In the genomic region with DNA sequence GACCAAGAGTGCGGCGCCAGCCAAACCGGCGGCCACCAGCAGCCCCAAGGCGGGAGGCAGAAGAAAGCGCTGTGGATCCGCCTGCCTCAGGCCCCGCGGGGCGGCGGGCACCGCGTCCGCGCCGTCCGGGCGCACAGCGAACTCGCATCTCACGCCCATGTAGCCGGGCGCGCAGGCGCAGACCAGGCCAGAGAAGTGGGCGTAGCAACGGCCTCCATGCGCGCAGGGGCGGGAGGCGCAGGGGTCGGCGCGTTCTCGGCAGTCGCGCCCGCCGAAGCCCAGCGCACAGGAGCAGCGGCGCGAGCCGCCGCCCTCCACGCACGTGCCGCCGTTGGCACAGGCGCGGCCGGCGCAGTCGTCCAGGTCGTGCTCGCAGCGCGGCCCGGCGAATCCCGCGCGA, we compare ENCODE assay signal across 8 mouse cellular contexts. TPM values are rescaled to one million over a fixed set of nuclear protein-coding genes. Genes with fewer than 3 reads are reported as not detected.
DNase-seq lines count a peak whose midpoint lies in the region; ATAC-seq and TF ChIP-seq lines count a peak whose summit lies in the region.

No protein-coding gene starts in this region.

- H3K27me3 ChIP-seq in embryonic facial prominence, embryonic 10.5 days (replicated peaks; ENCODE audit: low read depth, poor library complexity, severe bottlenecking): peaks cover 100% of the 10 kb centered on the region
- H3K27me3 ChIP-seq in lung, embryonic 14.5 days (ENCODE audit: insufficient read depth, low read length): peaks cover 77% of the 10 kb centered on the region

- peak overlapping the region; percentile 38 for H3K9ac ChIP-seq in lung, embryonic 14.5 days

- intact Hi-C loops in heart, postnatal 10 days (cut with DNase I): no loop called here

- H3K9me3 ChIP-seq in embryonic facial prominence, embryonic 10.5 days: no peaks in the 10 kb centered on the region
- H3K9me3 ChIP-seq in lung, embryonic 14.5 days (ENCODE audit: low read depth, low read length): no peaks in the 10 kb centered on the region

- no peak for TF ChIP-seq CTCF in lung, embryonic 14.5 days (IDR thresholded peaks at IDR 0.05; ENCODE audit: low read depth)

- peak; percentile 68 for DNase-seq in urinary bladder, postnatal 14 days (ENCODE audit: low spot score)
- DNase-seq in urinary bladder, adult 2 months (ENCODE audit: low spot score): no peak
- DNase-seq in embryonic facial prominence, embryonic 10.5 days (ENCODE audit: low spot score): peak; percentile 89
- peak; percentile 53 to 68 for DNase-seq in heart, postnatal 10 days
- DNase-seq in kidney, postnatal 36 days: peak; percentile 58 to 82
- peak; percentile 88 for DNase-seq in lung, embryonic 14.5 days
- peak; percentile 75 for DNase-seq in ovary, postnatal 36 days (ENCODE audit: low spot score)
- no peak for DNase-seq in adipocyte (ENCODE audit: low spot score)

- H3K36me3 ChIP-seq in embryonic facial prominence, embryonic 10.5 days (replicated peaks): no peaks in the 10 kb centered on the region; the same call in 1 of the 2 replicates
- H3K36me3 ChIP-seq in lung, embryonic 14.5 days (ENCODE audit: insufficient read depth): no peaks in the 10 kb centered on the region

- H3K27ac ChIP-seq in embryonic facial prominence, embryonic 10.5 days (replicated peaks): peak overlapping the region; percentile 70
- H3K27ac ChIP-seq in lung, embryonic 14.5 days (ENCODE audit: low read depth): no peak overlapping the region

- peak overlapping the region; percentile 76 for H3K4me2 ChIP-seq in lung, embryonic 14.5 days

- peak; percentile 71 for ATAC-seq in lung, embryonic 14.5 days (ENCODE audit: insufficient read depth)

- peak overlapping the region; percentile 65 for H3K4me3 ChIP-seq in embryonic facial prominence, embryonic 10.5 days
- peak overlapping the region; percentile 44 for H3K4me3 ChIP-seq in lung, embryonic 14.5 days (ENCODE audit: low read depth, low read length)

- WGBS in embryonic facial prominence, embryonic 10.5 days: 2% methylated on average over 63 of the region's 63 CpGs
- 6% methylated on average over 63 of the region's 63 CpGs for WGBS in lung, embryonic 14.5 days

- H3K4me1 ChIP-seq in embryonic facial prominence, embryonic 10.5 days: peaks cover 35% of the 10 kb centered on the region
- no peaks in the 10 kb centered on the region for H3K4me1 ChIP-seq in lung, embryonic 14.5 days (ENCODE audit: insufficient read depth)

RNA-seq across cellular contexts. Expression of a gene that starts 3.5 kb away (rescaled TPM):
- polyA plus RNA-seq in urinary bladder, adult 2 months (2012; rRNA removed): 0.19 TPM in 1 of 2 replicates, not detected in the other
- 0.18 and 0.49 TPM in 2 replicates for polyA plus RNA-seq in embryonic facial prominence, embryonic 10.5 days (2016; fragmentation: Nextera tagmentation; extraction: Ambion mirVana)
- not detected for total RNA-seq in heart, postnatal 10 days (2021)
- polyA plus RNA-seq in lung, embryonic 14.5 days (2014; fragmentation: Nextera tagmentation; extraction: Ambion mirVana): 0.15 TPM in 1 of 2 replicates, not detected in the other

RNA-seq across cellular contexts. Expression of a gene that starts 7.6 kb away (rescaled TPM):
- not detected in 2 replicates for polyA plus RNA-seq in urinary bladder, adult 2 months (2012; rRNA removed)
- polyA plus RNA-seq in embryonic facial prominence, embryonic 10.5 days (2016; fragmentation: Nextera tagmentation; extraction: Ambion mirVana): 7.3 and 13.9 TPM in 2 replicates
- total RNA-seq in heart, postnatal 10 days (2021): not detected
- 0.43 and 0.66 TPM in 2 replicates for polyA plus RNA-seq in lung, embryonic 14.5 days (2014; fragmentation: Nextera tagmentation; extraction: Ambion mirVana)

RNA-seq across cellular contexts. Expression of a gene that starts 16.9 kb away (rescaled TPM):
- polyA plus RNA-seq in urinary bladder, adult 2 months (2012; rRNA removed): 9.4 and 10.1 TPM in 2 replicates
- 9.3 and 9.7 TPM in 2 replicates for polyA plus RNA-seq in embryonic facial prominence, embryonic 10.5 days (2016; fragmentation: Nextera tagmentation; extraction: Ambion mirVana)
- total RNA-seq in heart, postnatal 10 days (2021): 10 to 100 TPM; 10.9 to 11.1 TPM
- polyA plus RNA-seq in lung, embryonic 14.5 days (2014; fragmentation: Nextera tagmentation; extraction: Ambion mirVana): 9.0 and 10.9 TPM in 2 replicates

RNA-seq across cellular contexts. Expression of a gene that starts 17.4 kb away (rescaled TPM):
- polyA plus RNA-seq in urinary bladder, adult 2 months (2012; rRNA removed): 33.7 and 41.8 TPM in 2 replicates
- 215 and 243 TPM in 2 replicates for polyA plus RNA-seq in embryonic facial prominence, embryonic 10.5 days (2016; fragmentation: Nextera tagmentation; extraction: Ambion mirVana)
- total RNA-seq in heart, postnatal 10 days (2021): 10 to 100 TPM; 54.8 to 58.8 TPM
- 162 and 174 TPM in 2 replicates for polyA plus RNA-seq in lung, embryonic 14.5 days (2014; fragmentation: Nextera tagmentation; extraction: Ambion mirVana)

RNA-seq across cellular contexts. Expression of a gene that starts 26.8 kb away (rescaled TPM):
- 14.8 and 15.6 TPM in 2 replicates for polyA plus RNA-seq in urinary bladder, adult 2 months (2012; rRNA removed)
- polyA plus RNA-seq in embryonic facial prominence, embryonic 10.5 days (2016; fragmentation: Nextera tagmentation; extraction: Ambion mirVana): 2.0 and 2.7 TPM in 2 replicates
- 10 to 100 TPM; 17.1 to 17.2 TPM for total RNA-seq in heart, postnatal 10 days (2021)
- 9.8 and 12.9 TPM in 2 replicates for polyA plus RNA-seq in lung, embryonic 14.5 days (2014; fragmentation: Nextera tagmentation; extraction: Ambion mirVana)

Comparison
In these comparisons a context has a peak if more than half of its experiments do, and no peak if none do; other contexts are left out.
1. DNase-seq: peak in urinary bladder, postnatal 14 days (single experiment), embryonic facial prominence, embryonic 10.5 days (single experiment), heart, postnatal 10 days (2 of 2), kidney, postnatal 36 days (2 of 2), lung, embryonic 14.5 days (single experiment) and ovary, postnatal 36 days (single experiment); none in urinary bladder, adult 2 months (single experiment) and adipocyte (single experiment).